Mouse (Mus musculus) embryonic facial prominence, embryonic 10.5 days (tissue): Measurements from ENCODE around the gene Map4. TPM values are rescaled to one million over a fixed set of nuclear protein-coding genes. Genes with fewer than 3 reads are reported as not detected.

Experiments
- DNase-seq: peaks from one replicate; pipeline ENCODE4 v3.0.0-alpha.2; 2017; ENCODE audit warnings: low spot score
- H3K27ac ChIP-seq: fragments of 300-500 bp; sonication (generic); replicated peaks from 2 replicates; pipeline ENCODE4 v1.5.1; 2016; ENCODE audit warnings: mild to moderate bottlenecking
- H3K27me3 ChIP-seq: fragments of 300-500 bp; sonication (generic); replicated peaks from 2 replicates; pipeline ENCODE4 v1.6.1; 2016; ENCODE audit warnings: low read depth, mild to moderate bottlenecking; ENCODE audit not compliant: poor library complexity, severe bottlenecking
- H3K36me3 ChIP-seq: fragments of 300-500 bp; sonication (generic); replicated peaks from 2 replicates; pipeline ENCODE4 v1.6.1; 2016; ENCODE audit warnings: mild to moderate bottlenecking, moderate library complexity
- H3K4me1 ChIP-seq: fragments of 300-500 bp; sonication (generic); 2 replicates; pipeline ENCODE4 v1.6.1; 2016
- H3K4me3 ChIP-seq: fragments of 300-500 bp; sonication (generic); 2 replicates; pipeline ENCODE4 v1.5.1; 2016; ENCODE audit warnings: mild to moderate bottlenecking, moderate library complexity
- H3K9me3 ChIP-seq: fragments of 300-500 bp; sonication (generic); 2 replicates; pipeline ENCODE4 v1.6.1; 2016; ENCODE audit warnings: mild to moderate bottlenecking
- WGBS: fragments of 180-500 bp; shearing (Covaris S2); methylation state at CpG from one replicate; pipeline ENCODE4 v1.1.7; 2016; 5-methylcytosine and 5-hydroxymethylcytosine counted together
- polyA plus RNA-seq: library from polyadenylated mRNA; unstranded; fragments of >200 nt; fragmentation: Nextera tagmentation; extraction: Ambion mirVana; gene quantifications from 2 replicates; pipeline ENCODE4 v1.2.1, GENCODE M21; 2016

Gene Map4
- polyA plus RNA-seq, 1 experiment from 2014 or later = 48.5 TPM

DNA sequence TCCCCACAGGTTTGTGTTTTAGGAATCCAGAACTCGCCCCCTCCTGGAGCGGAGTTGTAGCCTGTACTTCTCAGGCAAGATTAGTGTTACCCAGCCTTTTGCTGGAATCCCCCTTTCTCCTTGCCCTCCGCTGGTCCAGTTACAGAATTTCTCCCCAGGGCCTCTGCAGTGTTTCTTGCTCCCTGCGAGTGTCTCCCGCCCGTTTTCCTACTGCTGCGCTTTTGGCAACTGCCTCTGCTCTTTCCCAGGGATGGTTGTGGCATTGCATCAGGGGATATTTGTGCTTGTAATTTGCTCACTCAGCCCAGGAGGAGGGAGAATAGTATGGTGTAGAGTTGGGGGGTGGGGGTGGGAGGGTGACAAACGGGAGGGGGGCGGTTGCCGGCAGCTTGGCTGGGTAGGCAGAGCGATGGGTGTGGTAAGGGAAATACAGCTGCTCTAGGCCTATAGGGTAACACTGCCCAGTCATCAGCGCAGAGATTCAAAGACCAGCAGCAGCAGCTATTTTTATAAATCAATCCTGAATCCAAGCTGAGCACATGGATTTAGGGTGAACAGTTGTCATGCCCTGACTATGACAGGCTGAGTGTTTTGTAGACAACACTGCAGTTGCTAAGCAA, 1.6 kb downstream of the Map4 start:
- H3K9me3 ChIP-seq = no peaks in the 10 kb centered on the region
- H3K27ac ChIP-seq = peak overlapping the region; percentile 96
- H3K36me3 ChIP-seq = no peaks in the 10 kb centered on the region
- no peaks in the 10 kb centered on the region for H3K27me3 ChIP-seq
- H3K4me1 ChIP-seq = peaks cover 15% of the 10 kb centered on the region
- H3K4me3 ChIP-seq = peak overlapping the region; percentile 93
- DNase-seq = peak; percentile 59
- WGBS = 3% methylated on average over 12 of the region's 12 CpGs

DNA sequence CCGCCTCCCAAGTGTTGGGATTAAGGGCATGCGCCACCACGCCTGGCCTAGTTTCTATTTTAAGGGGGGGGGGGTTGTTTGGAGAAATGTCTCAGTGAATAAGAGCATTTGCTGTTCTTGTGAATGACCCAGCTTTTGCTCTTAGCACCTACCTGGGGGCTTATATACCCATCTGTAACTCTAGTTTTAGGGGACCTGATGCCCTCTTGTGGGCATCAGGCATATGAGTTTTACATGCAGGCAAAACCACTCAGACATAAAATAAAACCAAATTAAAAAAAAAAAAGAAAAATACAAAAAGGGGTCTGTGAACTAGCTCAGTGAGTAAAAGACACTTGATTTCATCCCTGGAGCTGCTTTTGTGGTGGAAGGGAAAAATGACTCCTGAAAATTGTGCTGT, 8.1 kb downstream of the Map4 start:
- DNase-seq = no peak
- Histone ChIP-seq H3K4me1 (no peaks in the 10 kb centered on the region), H3K4me3 (no peak overlapping the region), H3K27me3 (no peaks in the 10 kb centered on the region), H3K27ac (no peak overlapping the region), H3K36me3 (no peaks in the 10 kb centered on the region), H3K9me3 (no peaks in the 10 kb centered on the region)
- 94% methylated on average over 3 of the region's 3 CpGs for WGBS

DNA sequence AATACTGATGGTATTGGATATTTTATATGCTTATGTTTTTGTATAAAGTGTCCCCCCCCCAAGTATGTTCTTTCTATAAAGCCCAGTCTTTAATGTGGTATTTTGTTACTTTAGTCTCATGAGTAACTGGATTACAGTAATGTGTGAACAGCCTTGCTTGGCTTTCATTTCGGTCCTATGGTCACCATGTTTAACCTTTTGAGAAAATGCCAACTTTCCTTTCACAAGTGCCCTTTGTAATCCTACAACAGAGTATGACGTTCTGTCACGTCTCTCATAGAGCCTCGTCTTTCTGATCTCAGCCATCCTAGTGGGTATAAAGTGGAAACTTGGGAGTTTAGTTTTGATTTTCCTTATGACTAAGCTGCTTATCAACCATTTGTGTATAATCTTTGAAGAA, 11.5 kb downstream of the Map4 start:
- no peak for DNase-seq
- Histone ChIP-seq H3K27ac (no peak overlapping the region), H3K9me3 (no peaks in the 10 kb centered on the region), H3K4me3 (no peak overlapping the region), H3K27me3 (no peaks in the 10 kb centered on the region), H3K4me1 (no peaks in the 10 kb centered on the region), H3K36me3 (no peaks in the 10 kb centered on the region)
- 90% methylated on average over 4 of the region's 4 CpGs for WGBS

DNA sequence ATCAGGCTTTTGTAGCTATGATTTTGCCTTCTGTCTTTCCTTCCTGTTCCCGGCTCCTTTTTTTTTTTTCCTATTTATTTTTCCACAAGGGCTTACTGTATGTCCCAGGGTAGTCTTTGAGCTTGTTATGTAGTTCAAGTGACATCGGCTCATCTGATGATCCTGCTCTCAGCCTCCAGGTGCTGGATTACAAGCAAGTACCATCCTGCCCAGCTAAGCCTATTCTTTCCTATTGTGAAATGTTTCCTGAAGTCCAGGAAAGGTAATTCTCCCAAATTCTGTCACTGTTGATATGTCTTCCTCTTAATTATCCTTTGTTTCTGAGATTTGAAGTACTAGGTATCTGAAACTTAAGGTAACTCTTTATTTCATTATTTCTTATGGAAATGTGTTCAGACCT, 13.5 kb downstream of the Map4 start:
- 0 out of 2 replicates have a peak, but pooled peaks cover 2% of the 10 kb centered on the region for H3K36me3 ChIP-seq
- no peak for DNase-seq
- H3K4me1 ChIP-seq = no peaks in the 10 kb centered on the region
- H3K27me3 ChIP-seq = no peaks in the 10 kb centered on the region
- WGBS = 85% methylated on average over 2 of the region's 2 CpGs
- no peak overlapping the region for H3K27ac ChIP-seq
- no peak overlapping the region for H3K4me3 ChIP-seq
- H3K9me3 ChIP-seq = no peaks in the 10 kb centered on the region

DNA sequence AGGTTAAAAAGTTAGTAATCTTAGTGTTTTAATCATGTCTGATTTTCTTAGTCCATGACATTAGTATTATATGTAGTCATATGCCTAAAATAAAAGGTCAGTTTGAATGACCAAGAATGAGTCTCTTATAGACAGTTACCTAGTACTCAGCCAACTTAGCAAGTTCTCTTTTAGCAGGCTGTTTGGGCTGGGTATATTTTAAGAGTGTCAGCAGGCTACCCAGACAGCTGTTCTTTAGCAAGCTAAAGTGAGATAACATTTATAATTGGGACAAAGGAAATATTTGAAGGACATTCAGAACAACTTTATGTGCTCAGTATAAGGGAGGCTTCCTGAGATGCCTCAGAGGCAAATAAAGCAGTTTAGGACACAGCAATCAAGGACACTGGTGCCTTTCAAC, 17.3 kb downstream of the Map4 start:
- no peak overlapping the region for H3K4me3 ChIP-seq
- H3K9me3 ChIP-seq = no peaks in the 10 kb centered on the region
- H3K27me3 ChIP-seq = no peaks in the 10 kb centered on the region
- no peak overlapping the region for H3K27ac ChIP-seq
- H3K4me1 ChIP-seq = no peaks in the 10 kb centered on the region
- H3K36me3 ChIP-seq = 0 out of 2 replicates have a peak, but pooled peaks cover 3% of the 10 kb centered on the region
- no peak for DNase-seq

DNA sequence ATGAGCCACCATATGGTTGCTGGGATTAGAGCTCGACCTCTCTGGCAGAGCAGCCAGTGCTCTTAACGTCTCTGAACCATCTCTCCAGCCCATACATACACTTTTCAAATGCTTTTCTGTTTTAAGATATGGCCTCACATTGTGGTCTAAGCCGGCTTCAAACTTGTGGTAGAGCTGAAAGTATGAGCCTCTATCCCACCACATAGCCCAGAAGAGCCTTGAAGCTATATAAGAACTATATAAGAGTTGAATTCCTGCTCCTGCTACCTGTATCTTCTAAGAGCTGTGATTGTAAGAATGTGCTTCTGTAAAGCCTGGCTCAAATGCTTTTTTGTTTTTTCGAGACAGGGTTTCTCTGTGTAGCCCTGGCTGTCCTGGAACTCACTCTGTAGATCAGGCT, 18.5 kb downstream of the Map4 start:
- 92% methylated on average over 4 of the region's 4 CpGs for WGBS
- Histone ChIP-seq H3K4me3 (no peak overlapping the region), H3K9me3 (no peaks in the 10 kb centered on the region), H3K36me3 (0 out of 2 replicates have a peak, but pooled peaks cover 3% of the 10 kb centered on the region), H3K4me1 (no peaks in the 10 kb centered on the region), H3K27me3 (no peaks in the 10 kb centered on the region), H3K27ac (no peak overlapping the region)
- DNase-seq = no peak

DNA sequence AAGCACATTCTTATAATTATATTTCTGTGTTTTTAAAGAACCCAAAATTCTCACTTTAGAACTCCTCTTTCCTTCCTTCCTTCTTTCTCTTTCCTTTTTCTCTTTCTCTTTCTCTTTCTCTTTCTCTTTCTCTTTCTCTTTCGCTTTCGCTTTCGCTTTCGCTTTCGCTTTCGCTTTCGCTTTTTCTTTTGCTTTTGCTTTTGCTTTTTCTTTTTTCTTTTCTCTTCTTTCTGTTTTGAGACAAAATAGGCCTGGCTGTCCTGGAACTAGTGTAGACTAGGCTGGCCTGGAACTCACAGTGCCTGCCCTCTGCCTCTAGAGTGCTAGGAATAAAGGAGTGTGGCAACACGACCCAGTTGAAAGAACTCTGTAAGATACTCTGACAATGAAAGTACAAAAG, 22.3 kb downstream of the Map4 start:
- Histone ChIP-seq H3K4me1 (no peaks in the 10 kb centered on the region), H3K9me3 (no peaks in the 10 kb centered on the region), H3K4me3 (no peak overlapping the region), H3K36me3 (0 out of 2 replicates have a peak, but pooled peaks cover 3% of the 10 kb centered on the region), H3K27me3 (no peaks in the 10 kb centered on the region), H3K27ac (no peak overlapping the region)
- DNase-seq = no peak
- WGBS = 93% methylated on average over 8 of the region's 8 CpGs

DNA sequence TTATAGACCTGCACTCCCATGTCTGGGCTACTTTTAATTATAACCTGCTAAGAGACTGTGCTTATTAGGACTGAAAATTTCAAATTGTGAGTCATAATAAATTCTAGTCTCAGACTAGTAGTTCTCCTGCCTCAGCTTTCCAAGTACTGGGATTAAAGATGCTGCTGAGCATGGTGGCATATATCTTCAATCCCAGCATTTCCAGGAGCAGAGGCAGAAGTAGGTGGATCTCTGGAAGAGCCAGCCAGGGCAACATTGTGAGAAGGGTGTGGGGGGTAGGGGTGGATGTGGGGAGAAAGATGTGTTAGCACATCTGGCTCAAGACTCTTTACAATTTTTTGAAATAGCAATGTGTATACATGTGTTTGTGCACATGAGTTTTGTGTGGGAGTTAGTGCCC, 23.4 kb downstream of the Map4 start:
- no peak overlapping the region for H3K4me3 ChIP-seq
- no peak overlapping the region for H3K27ac ChIP-seq
- H3K36me3 ChIP-seq = 0 out of 2 replicates have a peak, but pooled peaks cover 2% of the 10 kb centered on the region
- no peaks in the 10 kb centered on the region for H3K27me3 ChIP-seq
- no peak for DNase-seq
- no peaks in the 10 kb centered on the region for H3K9me3 ChIP-seq
- H3K4me1 ChIP-seq = peaks cover 2% of the 10 kb centered on the region; the same call in 1 of the 2 replicates

DNA sequence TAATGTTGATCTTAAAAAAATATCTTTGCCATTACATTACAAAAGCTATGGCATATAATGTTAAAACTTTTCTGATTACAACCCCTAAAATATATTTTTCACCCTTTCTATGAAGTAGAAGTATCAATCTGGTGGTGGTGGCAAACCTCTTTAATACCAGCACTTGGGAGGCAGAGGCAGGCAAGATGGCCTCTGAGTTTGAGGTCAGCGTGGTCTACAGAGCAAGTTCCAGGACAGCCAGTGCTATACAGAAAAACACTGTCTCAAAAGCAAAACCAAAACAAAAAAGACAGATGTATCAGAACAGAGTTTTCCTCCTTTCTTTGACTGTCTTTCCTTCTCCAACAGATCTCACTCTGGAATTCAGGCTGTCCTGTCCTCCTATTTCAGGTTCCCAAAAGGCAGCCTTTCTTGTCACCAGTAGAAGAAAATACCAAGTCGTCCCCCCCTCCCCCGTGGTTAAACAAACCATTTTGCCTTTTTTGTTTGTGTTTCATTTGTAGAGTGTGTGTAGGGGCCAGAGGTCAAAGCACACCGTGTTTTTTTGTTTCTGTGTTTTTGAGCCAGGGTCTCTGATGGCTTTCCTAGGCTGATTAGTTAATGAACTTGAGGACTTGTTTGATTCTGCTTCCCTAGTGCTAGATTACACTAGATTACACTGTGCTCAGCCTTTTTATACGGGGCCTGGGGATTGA, 28.3 kb downstream of the Map4 start:
- no peak overlapping the region for H3K4me3 ChIP-seq
- H3K27ac ChIP-seq = no peak overlapping the region
- H3K36me3 ChIP-seq = no peaks in the 10 kb centered on the region
- H3K4me1 ChIP-seq = peaks cover 4% of the 10 kb centered on the region; the same call in 1 of the 2 replicates
- H3K9me3 ChIP-seq = no peaks in the 10 kb centered on the region
- no peaks in the 10 kb centered on the region for H3K27me3 ChIP-seq
- WGBS = 43% methylated on average over 5 of the region's 5 CpGs
- no peak for DNase-seq

DNA sequence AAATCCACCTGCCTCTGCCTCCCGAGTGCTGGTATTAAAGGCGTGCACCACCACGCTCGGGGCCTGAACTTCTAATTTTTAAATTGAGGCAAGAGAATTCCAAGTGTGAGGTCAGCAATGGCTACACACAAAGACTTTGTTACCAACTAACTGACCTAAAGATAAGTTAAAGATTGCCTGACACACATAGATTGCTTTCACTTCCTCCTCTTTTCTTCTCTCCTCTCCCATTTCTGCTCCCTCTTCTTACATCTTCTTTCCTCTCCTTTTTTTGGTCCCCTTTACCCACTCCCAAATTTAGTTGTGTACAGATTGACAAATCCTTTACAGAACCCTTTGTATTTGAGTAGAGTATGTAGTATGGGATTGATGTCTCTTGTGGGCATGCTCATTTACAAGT, 29.3 kb downstream of the Map4 start:
- H3K4me1 ChIP-seq = peaks cover 4% of the 10 kb centered on the region; the same call in 1 of the 2 replicates
- WGBS = 92% methylated on average over 4 of the region's 4 CpGs

DNA sequence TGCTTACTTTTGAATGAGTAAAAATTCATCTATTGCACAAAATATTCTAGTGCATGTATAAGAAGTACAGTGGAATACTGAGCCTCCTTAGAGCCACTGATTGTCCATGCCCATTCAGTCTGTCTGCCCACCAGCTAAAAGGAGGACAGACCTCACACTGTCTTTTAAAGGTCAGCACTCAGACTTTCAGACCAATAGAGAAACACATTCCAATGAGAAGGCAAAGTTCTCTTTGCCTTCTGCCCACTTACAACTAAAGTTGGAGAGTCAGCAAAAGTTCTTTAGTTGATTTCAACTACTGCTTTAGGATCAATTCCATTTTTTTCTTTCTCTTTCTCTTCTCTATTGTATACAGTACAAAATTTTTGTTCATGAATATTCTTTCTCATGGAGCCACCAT, 33.5 kb downstream of the Map4 start:
- no peak for DNase-seq
- no peaks in the 10 kb centered on the region for H3K9me3 ChIP-seq
- H3K4me3 ChIP-seq = no peak overlapping the region

More for the DNA sequence above, 29.3 kb downstream of the Map4 start:
- no peaks in the 10 kb centered on the region for H3K9me3 ChIP-seq
- no peak overlapping the region for H3K27ac ChIP-seq
- H3K4me3 ChIP-seq = no peak overlapping the region
- H3K27me3 ChIP-seq = no peaks in the 10 kb centered on the region
- no peaks in the 10 kb centered on the region for H3K36me3 ChIP-seq
- no peak for DNase-seq

DNA sequence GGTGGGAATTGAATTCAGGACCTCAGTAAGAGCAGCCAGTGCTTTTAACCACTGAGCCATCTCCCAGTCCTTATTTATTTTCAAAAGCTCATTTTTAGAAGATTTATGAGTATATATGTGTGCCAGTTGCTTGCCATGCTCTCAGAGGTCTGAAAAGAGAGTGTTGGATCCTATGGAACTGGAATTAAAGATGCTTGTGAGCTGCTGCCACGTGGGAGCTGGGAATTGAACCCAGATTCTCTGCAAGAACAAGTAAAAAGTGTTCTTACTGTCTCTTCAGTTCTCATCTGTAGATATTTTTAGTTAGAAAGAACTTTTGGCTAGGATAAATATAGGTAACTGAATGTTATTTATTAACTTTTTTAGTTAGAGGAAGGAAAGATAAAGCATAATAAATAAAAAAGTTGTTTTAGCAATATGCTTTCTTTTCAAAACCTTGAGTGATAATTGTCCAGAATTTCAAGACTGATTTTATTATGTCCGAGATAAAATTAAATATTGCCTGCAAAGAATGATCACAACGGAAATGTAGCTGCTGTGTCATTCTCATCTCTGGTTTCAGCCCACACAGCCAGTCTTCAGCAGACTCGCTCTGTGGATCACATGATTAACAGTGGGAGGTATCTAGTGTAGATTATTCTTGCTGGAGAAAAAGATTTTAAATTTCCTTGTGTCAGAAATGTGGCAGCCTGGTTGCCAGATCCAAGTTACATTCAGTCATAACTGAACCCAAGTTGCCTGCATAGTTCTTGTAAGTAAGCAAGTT, 37.3 kb downstream of the Map4 start:
- Histone ChIP-seq H3K9me3 (0 out of 2 replicates have a peak, but pooled peaks cover 3% of the 10 kb centered on the region), H3K4me1 (no peaks in the 10 kb centered on the region; the same call in 1 of the 2 replicates), H3K27ac (no peak overlapping the region), H3K27me3 (no peaks in the 10 kb centered on the region), H3K36me3 (peaks cover 6% of the 10 kb centered on the region; the same call in 1 of the 2 replicates), H3K4me3 (no peak overlapping the region)
- WGBS = 78% methylated on average over 4 of the region's 4 CpGs
- DNase-seq = no peak

More for the DNA sequence above, 33.5 kb downstream of the Map4 start:
- H3K4me1 ChIP-seq = peaks cover under 1% of the 10 kb centered on the region; the same call in 1 of the 2 replicates
- no peaks in the 10 kb centered on the region for H3K27me3 ChIP-seq
- no peak overlapping the region for H3K27ac ChIP-seq
- H3K36me3 ChIP-seq = no peaks in the 10 kb centered on the region
